Mouse (Mus musculus) heart, embryonic 14.5 days (tissue): ENCODE data around the gene Tgoln1. TPM values are rescaled to one million over a fixed set of nuclear protein-coding genes. Genes with fewer than 3 reads are reported as not detected.

Source experiments
- ATAC-seq: fragments of 200-750 bp; cut with Nextera tagmentation; 2 replicates; pipeline ENCODE4 v1.8.0; 2017; ENCODE audit warnings: low read depth, moderate TSS enrichment; ENCODE audit not compliant: insufficient number of reproducible peaks, insufficient read depth, low FRiP score
- H3K27ac ChIP-seq, 2 experiments: fragments of 200-500 bp in 1 of 2; fragments of 300-500 bp in 1 of 2; sonication (generic) in 1 of 2; replicated peaks in 1 of 2; 2 replicates each; pipeline ENCODE4 v1.5.1; 2012 to 2014; ENCODE audit warnings: low read depth in 2 of 2, low read length in 2 of 2, control low read depth in 1 of 2, mild to moderate bottlenecking in 1 of 2, mixed read lengths in 1 of 2; ENCODE audit not compliant: control insufficient read depth in 1 of 2, insufficient read depth in 1 of 2
- H3K27me3 ChIP-seq: fragments of 300-500 bp; sonication (generic); 2 replicates; pipeline ENCODE4 v1.6.1; 2014; ENCODE audit warnings: mild to moderate bottlenecking, low read length, control low read depth; ENCODE audit not compliant: control insufficient read depth, insufficient read depth
- H3K36me3 ChIP-seq: fragments of 300-500 bp; sonication (generic); 2 replicates; pipeline ENCODE4 v1.6.1; 2014; ENCODE audit warnings: mild to moderate bottlenecking, control low read depth, low read length, mixed read lengths; ENCODE audit not compliant: control insufficient read depth, insufficient read depth
- H3K4me1 ChIP-seq, 2 experiments: fragments of 200-500 bp in 1 of 2; fragments of 300-500 bp in 1 of 2; sonication (generic) in 1 of 2; 2 replicates each; pipeline ENCODE4 v1.6.1; 2012 to 2014; ENCODE audit warnings: low read length in 2 of 2, control low read depth in 1 of 2, mixed read lengths in 1 of 2; ENCODE audit not compliant: control insufficient read depth in 2 of 2, insufficient read depth in 2 of 2
- H3K4me2 ChIP-seq: fragments of 300-500 bp; sonication (generic); 2 replicates; pipeline ENCODE4 v1.6.1; 2014; ENCODE audit warnings: mild to moderate bottlenecking, low read length
- H3K4me3 ChIP-seq, 2 experiments: fragments of 200-500 bp in 1 of 2; fragments of 300-500 bp in 1 of 2; sonication (generic) in 1 of 2; 2 replicates each; pipeline ENCODE4 v1.5.1; 2012 to 2014; ENCODE audit warnings: low read length in 2 of 2, mild to moderate bottlenecking in 2 of 2, control low read depth in 1 of 2, low read depth in 1 of 2, moderate library complexity in 1 of 2; ENCODE audit not compliant: control insufficient read depth in 1 of 2, insufficient read depth in 1 of 2
- H3K9ac ChIP-seq: fragments of 300-500 bp; sonication (generic); 2 replicates; pipeline ENCODE4 v1.6.1; 2014; ENCODE audit warnings: mild to moderate bottlenecking, low read length
- H3K9me3 ChIP-seq: fragments of 300-500 bp; sonication (generic); 2 replicates; pipeline ENCODE4 v1.6.1; 2016; ENCODE audit warnings: low read length, control low read depth; ENCODE audit not compliant: control insufficient read depth
- WGBS: fragments of 180-500 bp; shearing (Covaris S2); extraction: QIAGEN DNeasy Blood & Tissue Kit; methylation state at CpG from one replicate; pipeline ENCODE4 v1.1.7; 2014; 5-methylcytosine and 5-hydroxymethylcytosine counted together
- polyA plus RNA-seq: library from polyadenylated mRNA; unstranded; fragments of >200 nt; fragmentation: Nextera tagmentation; extraction: Ambion mirVana; gene quantifications from 2 replicates; pipeline ENCODE4 v1.2.1, GENCODE M21; 2014

Gene Tgoln1
- polyA plus RNA-seq, 1 experiment from 2014 or later, result 27.9 TPM

- Histone ChIP-seq H3K9me3 (no peaks in the 10 kb centered on the region), H3K4me3 (no peak overlapping the region), H3K9ac (no peak overlapping the region), H3K27me3 (no peaks in the 10 kb centered on the region), H3K36me3 (peaks cover 54% of the 10 kb centered on the region), H3K4me2 (no peak overlapping the region), H3K27ac (no peak overlapping the region), H3K4me1 (no peaks in the 10 kb centered on the region)
- WGBS, result 92% methylated on average over 2 of the region's 2 CpGs
- ATAC-seq, result no peak
Measured at GRCm38 (mm10) chr6:72630370-72630769, 13.6 kb upstream of the Tgoln1 start.

GRCm38 (mm10) chr6:72627276-72627675 is 10.5 kb upstream of the Tgoln1 start:
- 92% methylated on average over 16 of the region's 16 CpGs for WGBS
- no peak overlapping the region for H3K9ac ChIP-seq
- no peak overlapping the region for H3K27ac ChIP-seq
- no peaks in the 10 kb centered on the region for H3K9me3 ChIP-seq
- no peak overlapping the region for H3K4me2 ChIP-seq
- H3K36me3 ChIP-seq, result peaks cover 52% of the 10 kb centered on the region
- no peak for ATAC-seq
- no peak overlapping the region for H3K4me3 ChIP-seq
- no peaks in the 10 kb centered on the region for H3K4me1 ChIP-seq
- no peaks in the 10 kb centered on the region for H3K27me3 ChIP-seq

GRCm38 (mm10) chr6:72626391-72626790 is 9.6 kb upstream of the Tgoln1 start:
- Histone ChIP-seq H3K9ac (no peak overlapping the region), H3K9me3 (no peaks in the 10 kb centered on the region), H3K4me2 (no peak overlapping the region), H3K27me3 (no peaks in the 10 kb centered on the region), H3K4me1 (no peaks in the 10 kb centered on the region), H3K27ac (no peak overlapping the region), H3K4me3 (no peak overlapping the region), H3K36me3 (peaks cover 44% of the 10 kb centered on the region)
- ATAC-seq, result no peak
- 66% methylated on average over 7 of the region's 7 CpGs for WGBS

GRCm38 (mm10) chr6:72623661-72624402 is 7.0 kb upstream of the Tgoln1 start:
- Histone ChIP-seq H3K9me3 (no peaks in the 10 kb centered on the region), H3K9ac (no peak overlapping the region), H3K4me2 (no peak overlapping the region), H3K4me1 (no peaks in the 10 kb centered on the region; a peak in 1 of 4 replicates), H3K27me3 (no peaks in the 10 kb centered on the region), H3K36me3 (peaks cover 20% of the 10 kb centered on the region), H3K27ac (no peak overlapping the region), H3K4me3 (no peak overlapping the region)
- 89% methylated on average over 8 of the region's 8 CpGs for WGBS
- no peak for ATAC-seq

- no peak overlapping the region for H3K4me3 ChIP-seq
- no peak overlapping the region for H3K27ac ChIP-seq
- H3K9ac ChIP-seq, result no peak overlapping the region
- H3K27me3 ChIP-seq, result no peaks in the 10 kb centered on the region
- no peaks in the 10 kb centered on the region for H3K9me3 ChIP-seq
- no peaks in the 10 kb centered on the region; a peak in 1 of 4 replicates for H3K4me1 ChIP-seq
- 41% methylated on average over 3 of the region's 3 CpGs for WGBS
- ATAC-seq, result no peak
- no peak overlapping the region for H3K4me2 ChIP-seq
- peaks cover 14% of the 10 kb centered on the region for H3K36me3 ChIP-seq
Measured at GRCm38 (mm10) chr6:72622917-72623316, 6.1 kb upstream of the Tgoln1 start.

GRCm38 (mm10) chr6:72620920-72621319 is 4.1 kb upstream of the Tgoln1 start:
- ATAC-seq, result no peak
- no peaks in the 10 kb centered on the region for H3K9me3 ChIP-seq
- no peaks in the 10 kb centered on the region for H3K36me3 ChIP-seq
- no peak overlapping the region for H3K4me2 ChIP-seq
- peak overlapping the region in 1 of 2 experiments; percentile 16; a peak in 1 of 4 replicates for H3K27ac ChIP-seq
- WGBS, result 42% methylated on average over 5 of the region's 5 CpGs
- no peaks in the 10 kb centered on the region for H3K27me3 ChIP-seq
- no peak overlapping the region for H3K4me3 ChIP-seq
- H3K4me1 ChIP-seq, result peaks cover under 1 to 5% of the 10 kb centered on the region in 2 experiments; a peak in 3 of 4 replicates
- no peak overlapping the region for H3K9ac ChIP-seq

GRCm38 (mm10) chr6:72619734-72620532 is 3.1 kb upstream of the Tgoln1 start:
- 30% methylated on average over 12 of the region's 12 CpGs for WGBS
- Histone ChIP-seq H3K27me3 (no peaks in the 10 kb centered on the region), H3K4me3 (no peak overlapping the region), H3K4me2 (no peak overlapping the region), H3K9me3 (no peaks in the 10 kb centered on the region), H3K4me1 (peaks cover 7 to 15% of the 10 kb centered on the region in 2 experiments), H3K9ac (0 out of 2 replicates have a peak overlapping the region, but pooled peaks have one; percentile 9), H3K36me3 (no peaks in the 10 kb centered on the region), H3K27ac (peak overlapping the region; percentile 24 to 48)
- ATAC-seq, result no peak
